Mouse (Mus musculus) CH12.LX (cell line): ENCODE measurements at regions not wholly inside any gene's neighbourhood (a gene's known extent, or its start where the extent isn't known, plus 50 kb on each side); places are given as distances from the start of the nearest gene placed in this dataset.

Experiments
- DNase-seq: peaks from one replicate; pipeline ENCODE4 v3.0.0-alpha.2; 2013; ENCODE audit errors: extremely low read depth
- H3K27ac ChIP-seq: 2 replicates; pipeline ENCODE4 v1.5.1; 2012; ENCODE audit warnings: low read depth, mild to moderate bottlenecking, control low read depth, moderate library complexity; ENCODE audit not compliant: insufficient read depth
- H3K27me3 ChIP-seq: replicated peaks from 2 replicates; pipeline ENCODE3; 2012; ENCODE audit warnings: inconsistent platforms
- H3K36me3 ChIP-seq, 2 experiments: replicated peaks in 1 of 2; 2 replicates each; pipeline versions ENCODE3 to v1.6.1; 2012; ENCODE audit warnings: inconsistent platforms in 1 of 2, low read length in 1 of 2, mild to moderate bottlenecking in 1 of 2, mixed read lengths in 1 of 2, moderate library complexity in 1 of 2; ENCODE audit not compliant: control insufficient read depth in 1 of 2, insufficient read depth in 1 of 2
- H3K4me1 ChIP-seq, 2 experiments: 2 replicates each; pipeline ENCODE4 v1.6.1; 2012; ENCODE audit warnings: inconsistent platforms in 1 of 2, moderate library complexity in 1 of 2; ENCODE audit not compliant: insufficient read depth in 2 of 2, control insufficient read depth in 1 of 2
- H3K4me2 ChIP-seq: 2 replicates; pipeline ENCODE4 v1.6.1; 2012; ENCODE audit warnings: low read depth, mild to moderate bottlenecking, control low read depth; ENCODE audit not compliant: poor library complexity, insufficient read depth, severe bottlenecking
- H3K4me3 ChIP-seq, 3 experiments: fragments of 150-350 bp in 1 of 3; sonication (generic) in 1 of 3; replicated peaks in 1 of 3; 2 replicates each; pipeline versions ENCODE3 to v1.5.1; 2011 to 2012; ENCODE audit warnings: low read depth in 2 of 3, low read length in 2 of 3, mild to moderate bottlenecking in 2 of 3, moderate library complexity in 2 of 3, control low read depth in 1 of 3, improper control_type of control experiment in 1 of 3, inconsistent platforms in 1 of 3, mixed read lengths in 1 of 3; ENCODE audit not compliant: poor library complexity in 1 of 3
- H3K79me2 ChIP-seq: replicated peaks from 2 replicates; pipeline ENCODE4 v1.6.1; 2012; ENCODE audit warnings: mild to moderate bottlenecking, moderate library complexity; ENCODE audit not compliant: control insufficient read depth, poor library complexity, insufficient read depth, severe bottlenecking; ENCODE audit errors: extremely low read depth
- H3K9ac ChIP-seq: 2 replicates; pipeline ENCODE4 v1.6.1; 2012; ENCODE audit warnings: low read depth, mild to moderate bottlenecking, control low read depth, moderate library complexity; ENCODE audit not compliant: insufficient read depth
- H3K9me3 ChIP-seq: replicated peaks from 2 replicates; pipeline ENCODE3; 2012; ENCODE audit warnings: low read length, inconsistent platforms, mixed read lengths
- BHLHE40 ChIP-seq: IDR thresholded peaks from 2 replicates; pipeline ENCODE4 v1.6.1; 2011; ENCODE audit warnings: mild to moderate bottlenecking, low read depth, low read length, improper control_type of control experiment
- CHD1 ChIP-seq: IDR thresholded peaks from 2 replicates; pipeline ENCODE4 v1.6.1; 2012; ENCODE audit warnings: low read depth, low read length, improper control_type of control experiment, inconsistent platforms
- CTCF ChIP-seq, 2 experiments: IDR thresholded peaks in 1 of 2; conservative IDR thresholded peaks in 1 of 2; 2 replicates each; pipeline ENCODE4 v1.5.1; 2011 to 2012; ENCODE audit warnings: low read depth in 2 of 2, low read length in 2 of 2, improper control_type of control experiment in 1 of 2, inconsistent platforms in 1 of 2, mild to moderate bottlenecking in 1 of 2, moderate library complexity in 1 of 2
- E2F4 ChIP-seq: IDR thresholded peaks from 2 replicates; pipeline ENCODE4 v1.6.1; 2011; ENCODE audit warnings: low read depth, low read length, improper control_type of control experiment; ENCODE audit not compliant: insufficient replicate concordance
- ELF1 ChIP-seq: IDR thresholded peaks from 2 replicates; pipeline ENCODE4 v1.6.1; 2014; ENCODE audit warnings: low read depth, mild to moderate bottlenecking, inconsistent platforms, low read length, improper control_type of control experiment
- ETS1 ChIP-seq: conservative IDR thresholded peaks from 2 replicates; pipeline ENCODE4 v1.6.1; 2012; ENCODE audit warnings: low read depth, mild to moderate bottlenecking, inconsistent platforms, low read length, improper control_type of control experiment, moderate library complexity
- HCFC1 ChIP-seq: IDR thresholded peaks from 2 replicates; pipeline ENCODE4 v1.6.1; 2012; ENCODE audit warnings: low read depth, mild to moderate bottlenecking, inconsistent platforms, low read length, improper control_type of control experiment
- KAT2A ChIP-seq: IDR thresholded peaks from 2 replicates; pipeline ENCODE4 v1.6.1; 2012; ENCODE audit warnings: low read length, improper control_type of control experiment, inconsistent platforms; ENCODE audit not compliant: insufficient replicate concordance
- MAFK ChIP-seq: IDR thresholded peaks from 2 replicates; pipeline ENCODE4 v1.6.1; 2011; ENCODE audit warnings: low read length, improper control_type of control experiment; ENCODE audit not compliant: insufficient replicate concordance
- MAX ChIP-seq: IDR thresholded peaks from 2 replicates; pipeline ENCODE4 v1.6.1; 2011; ENCODE audit warnings: low read length, improper control_type of control experiment
- MAZ ChIP-seq: IDR thresholded peaks from 2 replicates; pipeline ENCODE4 v1.6.1; 2012; ENCODE audit warnings: low read depth, mild to moderate bottlenecking, inconsistent platforms, low read length, improper control_type of control experiment, moderate library complexity
- MEF2A ChIP-seq: IDR thresholded peaks from 2 replicates; pipeline ENCODE4 v1.6.1; 2014; ENCODE audit warnings: low read depth, mild to moderate bottlenecking, inconsistent platforms, low read length, improper control_type of control experiment, borderline replicate concordance
- MYC ChIP-seq: IDR thresholded peaks from 2 replicates; pipeline ENCODE4 v1.6.1; 2011; ENCODE audit warnings: low read depth, mild to moderate bottlenecking, improper control_type of control experiment, low read length
- POLR2AphosphoS2 ChIP-seq: IDR thresholded peaks from 2 replicates; pipeline ENCODE4 v1.6.1; 2011; ENCODE audit warnings: low read depth, low read length, improper control_type of control experiment
- RCOR1 ChIP-seq: conservative IDR thresholded peaks from 2 replicates; pipeline ENCODE4 v1.6.1; 2012; ENCODE audit warnings: low read depth, mild to moderate bottlenecking, inconsistent platforms, low read length, improper control_type of control experiment
- TBP ChIP-seq: conservative IDR thresholded peaks from 2 replicates; pipeline ENCODE4 v1.6.1; 2011; ENCODE audit warnings: low read depth, low read length, improper control_type of control experiment
- TCF12 ChIP-seq: IDR thresholded peaks from 2 replicates; pipeline ENCODE4 v1.6.1; 2014; ENCODE audit warnings: low read depth, mild to moderate bottlenecking, inconsistent platforms, low read length, improper control_type of control experiment
- UBTF ChIP-seq: IDR thresholded peaks from 2 replicates; pipeline ENCODE4 v1.6.1; 2012; ENCODE audit warnings: low read depth, mild to moderate bottlenecking, inconsistent platforms, low read length, improper control_type of control experiment, moderate library complexity
- USF1 ChIP-seq: IDR thresholded peaks from 2 replicates; pipeline ENCODE4 v1.6.1; 2014; ENCODE audit warnings: low read depth, mild to moderate bottlenecking, inconsistent platforms, low read length, improper control_type of control experiment
- ZKSCAN1 ChIP-seq: IDR thresholded peaks from 2 replicates; pipeline ENCODE4 v1.6.1; 2012; ENCODE audit warnings: low read depth, inconsistent platforms, low read length, improper control_type of control experiment, borderline replicate concordance
- ZNF384 ChIP-seq: IDR thresholded peaks from 2 replicates; pipeline ENCODE4 v1.6.1; 2012; ENCODE audit warnings: low read depth, low read length, improper control_type of control experiment, inconsistent platforms
- dilution Hi-C: fragments of 300-500 bp; cut with MboI; formaldehyde crosslinking; loops from 2 replicates; pipeline ENCODE4 v1.14.3; 2020; ENCODE audit warnings: low sequenced_read_pairs; ENCODE audit not compliant: extremely low pct_unique_long_range_greater_than_20kb, extremely low pct_ligation_motif_present
- in situ Hi-C: fragments of 300-500 bp; cut with MboI; formaldehyde crosslinking; loops from 3 replicates; pipeline ENCODE4 v1.14.3; 2019; ENCODE audit warnings: low sequenced_read_pairs, low pct_ligation_motif_present, low pct_unique_long_range_greater_than_20kb, mixed read lengths

- in situ Hi-C loops (no loop called here), dilution Hi-C loops (no loop called here)
- no peaks in the 10 kb centered on the region for H3K9me3 ChIP-seq
- DNase-seq: no peak
- H3K27me3 ChIP-seq: peaks cover 66% of the 10 kb centered on the region
- no peaks in the 10 kb centered on the region for H3K36me3 ChIP-seq
- H3K79me2 ChIP-seq: no peaks in the 10 kb centered on the region
- no peak overlapping the region for H3K4me3 ChIP-seq
- no peak overlapping the region for H3K9ac ChIP-seq
- H3K4me1 ChIP-seq: peaks cover 3 to 21% of the 10 kb centered on the region in 2 experiments; a peak in 3 of 4 replicates
- no peak overlapping the region for H3K4me2 ChIP-seq
- no peak overlapping the region for H3K27ac ChIP-seq
- TF ChIP-seq ETS1 (no peak), POLR2AphosphoS2 (no peak), MYC (no peak), MAX (no peak), RCOR1 (no peak), ZNF384 (no peak), E2F4 (no peak), UBTF (no peak), ELF1 (no peak)
Observed at GRCm38 (mm10) chr5:35158346-35159047, 52.9 kb upstream of the Lrpap1 start.

DNA sequence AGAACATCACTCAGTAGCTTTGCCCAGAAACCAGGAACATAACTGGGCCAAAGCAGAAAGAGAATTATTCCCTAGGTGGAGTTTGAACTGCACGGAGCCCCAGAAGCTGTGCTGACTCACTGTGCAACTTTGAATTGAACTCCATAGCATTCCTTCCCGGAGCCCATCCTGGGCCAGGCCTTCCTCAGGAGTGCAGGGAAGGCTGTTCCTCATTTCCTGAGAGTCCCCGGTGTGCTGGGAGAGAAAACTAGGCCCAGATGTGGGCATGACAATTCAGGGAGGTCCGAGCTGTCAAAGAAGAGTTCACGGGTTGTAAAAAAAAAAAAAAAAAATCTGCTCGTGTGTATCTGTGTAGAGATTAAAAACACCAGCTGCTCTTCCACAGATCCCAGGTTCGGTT, 50.8 kb upstream of the Lrpap1 start:
- Histone ChIP-seq H3K79me2 (no peaks in the 10 kb centered on the region), H3K9me3 (peaks cover 1% of the 10 kb centered on the region)
- TF ChIP-seq KAT2A (no peak), MAZ (no peak), HCFC1 (no peak), CTCF (conservative IDR thresholded peaks at IDR 0.05 in 1 of 2, IDR thresholded peaks at IDR 0.05 in 1 of 2; ENCODE audit: low read depth in 2 of 2, low read length in 2 of 2) (no peak), CHD1 (no peak), ELF1 (no peak), E2F4 (no peak)
- TF ChIP-seq, all 38 proteins: peak for 0
- dilution Hi-C loops (no loop called here), in situ Hi-C loops (no loop called here)
- Histone ChIP-seq H3K4me3 (no peak overlapping the region), H3K27ac (no peak overlapping the region), H3K36me3 (no peaks in the 10 kb centered on the region), H3K27me3 (peaks cover 66% of the 10 kb centered on the region), H3K9ac (no peak overlapping the region), H3K4me2 (no peak overlapping the region), H3K4me1 (peaks cover 3 to 9% of the 10 kb centered on the region in 2 experiments; a peak in 3 of 4 replicates)
- no peak for DNase-seq

GRCm38 (mm10) chr5:35155717-35156116, 50.2 kb upstream of the Lrpap1 start:
- TF ChIP-seq KAT2A: no peak
- no peak for TF ChIP-seq MAZ
- no peak for TF ChIP-seq MAX
- no peak for TF ChIP-seq MEF2A
- no peak for TF ChIP-seq BHLHE40
- no peak for TF ChIP-seq TBP
- TF ChIP-seq USF1: no peak
- no peak for TF ChIP-seq ZKSCAN1
- no peak for TF ChIP-seq MAFK
- no peak for TF ChIP-seq TCF12
- no peak for TF ChIP-seq HCFC1
- H3K27ac ChIP-seq: no peak overlapping the region
- no peak for DNase-seq
- H3K4me1 ChIP-seq: peaks cover 3 to 9% of the 10 kb centered on the region in 2 experiments; a peak in 3 of 4 replicates
- in situ Hi-C loops: no loop called here
- no peaks in the 10 kb centered on the region for H3K79me2 ChIP-seq
- H3K4me2 ChIP-seq: no peak overlapping the region
- dilution Hi-C loops: no loop called here
- peaks cover 68% of the 10 kb centered on the region for H3K27me3 ChIP-seq
- H3K4me3 ChIP-seq: no peak overlapping the region
- H3K9me3 ChIP-seq: peaks cover 7% of the 10 kb centered on the region
- no peaks in the 10 kb centered on the region for H3K36me3 ChIP-seq
- no peak overlapping the region for H3K9ac ChIP-seq
